Mouse (Mus musculus) neutrophil, adult 83 days (primary cell): ENCODE data around the gene Syt6. TPM values are rescaled to one million over a fixed set of nuclear protein-coding genes. Genes with fewer than 3 reads are reported as not detected.

Source experiments
- total RNA-seq, 2 experiments: library from RNA; stranded (reverse); gene quantifications; one replicate each; pipeline ENCODE4 v1.2.4; 2023

Gene Syt6
- not detected for total RNA-seq

GRCm38 (mm10) chr3:103575156-103575892 is at the start of gene Syt6:
Gene Syt6, plus strand, starts transcription at chr3:103575231.

GRCm38 (mm10) chr3:103645968-103646367 is 70.9 kb downstream of the Syt6 start, which contains the start of gene Atg4a-ps:
Gene Atg4a-ps, minus strand, starts transcription at chr3:103646068.

Other genes with a start within 250 kb of the Syt6 start
- gene Atg4a-ps, start 70.8 kb downstream of the Syt6 start, total RNA-seq, result 1 to 10 TPM in 1 of 2 experiments, not detected in 1; 2.6 TPM
- 1 to 10 TPM; 4.7 to 6.1 TPM for gene Olfml3, start 162.8 kb downstream of the Syt6 start, total RNA-seq
- gene Gm10964, start 164.1 kb downstream of the Syt6 start, total RNA-seq, result not detected
- gene Hipk1, start 216.3 kb downstream of the Syt6 start, total RNA-seq, result 100 to 1,000 TPM; 377 to 417 TPM
- 10 to 100 TPM; 51.9 to 71.4 TPM for gene Dclre1b, start 234.2 kb downstream of the Syt6 start, total RNA-seq
- 10 to 100 TPM; 17.3 to 18.5 TPM for gene Ap4b1, start 234.3 kb downstream of the Syt6 start, total RNA-seq
- gene Gm43064, start 234.3 kb downstream of the Syt6 start, total RNA-seq, result under 1 TPM; 0.39 to 0.64 TPM